Mouse (Mus musculus): Measurements from ENCODE around the gene Ercc4. TPM values are rescaled to one million over a fixed set of nuclear protein-coding genes. Genes with fewer than 3 reads are reported as not detected.
"Not testable (repeated sequence)": the region's sequence is repeated elsewhere in the genome, so short reads cannot be mapped to it uniquely, and the experiment has no call there.

Gene Ercc4
- total and polyA plus RNA-seq, 2 experiments from 2014 or later, result 13.0 to 17.3 TPM

DNA sequence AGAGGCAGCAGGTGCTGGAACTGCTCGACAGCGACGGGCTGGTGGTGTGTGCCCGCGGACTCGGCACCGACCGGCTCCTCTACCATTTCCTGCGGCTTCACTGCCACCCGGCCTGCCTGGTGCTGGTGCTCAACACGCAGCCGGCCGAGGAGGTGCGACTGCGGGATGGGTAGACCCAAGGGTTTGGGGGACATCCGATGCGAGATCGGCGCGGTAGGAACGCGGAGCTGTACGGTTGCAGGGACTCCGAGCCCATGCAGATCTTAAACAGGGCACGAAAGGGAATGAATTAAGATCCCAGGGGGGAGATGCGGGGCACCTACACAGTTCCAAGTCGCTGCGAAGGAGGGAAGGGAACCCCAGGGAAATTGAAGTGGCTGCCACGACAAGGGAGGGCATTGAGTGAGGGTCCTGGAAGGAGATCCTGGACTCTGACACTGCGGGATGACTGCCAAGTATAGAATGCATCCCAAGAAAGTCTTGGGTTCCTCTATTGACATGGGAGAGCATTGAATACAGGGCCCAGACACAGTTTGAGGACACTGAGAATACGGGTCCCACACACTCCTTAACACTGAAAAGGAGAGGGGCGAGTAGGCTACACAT lies 609 bp downstream of the Ercc4 start:
- H3K27me3 ChIP-seq (ENCODE audit: insufficient read depth, low read length), result no peaks in the 10 kb centered on the region
- ATAC-seq (peak; percentile 3; the same call in 1 of the 2 replicates), DNase-seq (no peak)
- peaks cover 9% of the 10 kb centered on the region for H3K36me3 ChIP-seq (ENCODE audit: insufficient read depth)
- peak overlapping the region; percentile 89 for H3K27ac ChIP-seq (ENCODE audit: low read depth, low read length)
- H3K4me3 ChIP-seq (ENCODE audit: low read depth, low read length), result peak overlapping the region; percentile 64
- peaks cover 6% of the 10 kb centered on the region for H3K4me1 ChIP-seq (ENCODE audit: insufficient read depth)
- no peaks in the 10 kb centered on the region for H3K9me3 ChIP-seq (ENCODE audit: low read length)
- under 1% methylated on average over 32 of the region's 32 CpGs for WGBS
- H3K4me2 ChIP-seq (ENCODE audit: low read depth), result peak overlapping the region; percentile 70
- peak overlapping the region; percentile 95 for H3K9ac ChIP-seq
- TF ChIP-seq CTCF (IDR thresholded peaks at IDR 0.05; ENCODE audit: low read depth), result no peak

DNA sequence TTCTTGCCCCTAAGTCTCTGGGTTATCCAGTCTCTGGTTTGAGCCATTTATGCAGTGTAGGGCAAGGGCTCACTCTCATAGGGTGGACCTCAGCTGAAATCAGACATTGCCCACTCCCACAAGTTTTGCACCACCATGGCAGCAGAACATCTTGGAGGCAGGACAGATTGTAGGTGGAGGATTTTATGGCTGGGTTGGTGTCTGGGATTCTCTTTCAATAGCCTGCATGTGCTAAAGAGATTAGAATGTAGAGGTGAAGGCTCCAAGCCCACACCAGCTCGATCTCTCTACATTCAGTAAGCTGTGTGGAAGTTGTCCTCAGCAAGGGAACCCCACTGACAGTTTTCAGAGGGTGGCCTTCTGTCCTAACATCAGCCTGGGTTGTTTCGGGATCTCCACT lies 5.3 kb downstream of the Ercc4 start:
- Histone ChIP-seq H3K9me3 (ENCODE audit: low read length) (no peaks in the 10 kb centered on the region), H3K4me1 (ENCODE audit: insufficient read depth) (peaks cover 6% of the 10 kb centered on the region), H3K36me3 (ENCODE audit: insufficient read depth) (peaks cover 9% of the 10 kb centered on the region), H3K4me2 (ENCODE audit: low read depth) (no peak overlapping the region), H3K27me3 (ENCODE audit: insufficient read depth, low read length) (no peaks in the 10 kb centered on the region), H3K4me3 (ENCODE audit: low read depth, low read length) (no peak overlapping the region), H3K9ac (no peak overlapping the region), H3K27ac (ENCODE audit: low read depth, low read length) (no peak overlapping the region)
- no peak for ATAC-seq
- DNase-seq, result no peak
- TF ChIP-seq CTCF (IDR thresholded peaks at IDR 0.05; ENCODE audit: low read depth), result no peak
- WGBS, result 91% methylated on average over 2 of the region's 2 CpGs

DNA sequence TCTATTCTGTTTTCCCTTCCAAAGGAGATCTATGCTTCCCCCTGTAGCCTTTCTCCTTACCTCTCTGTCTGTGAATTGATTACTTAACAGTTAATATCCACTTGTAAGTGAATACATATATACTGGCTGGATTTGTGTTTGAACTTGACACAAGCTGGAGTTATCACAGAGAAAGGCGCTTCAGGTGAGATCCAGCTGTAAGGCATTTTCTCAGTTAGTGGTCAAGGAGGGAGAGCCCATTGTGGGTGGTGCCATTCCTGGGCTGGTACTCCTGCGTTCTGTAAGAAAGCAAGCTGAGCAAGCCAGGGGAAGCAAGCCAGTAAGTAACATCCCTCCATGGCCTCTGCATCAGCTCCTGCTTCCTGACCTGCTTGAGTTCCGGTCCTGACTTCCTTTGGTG lies 6.0 kb downstream of the Ercc4 start:
- not testable (repeated sequence) for H3K27me3 ChIP-seq (ENCODE audit: insufficient read depth, low read length); H3K4me1 ChIP-seq (ENCODE audit: insufficient read depth); H3K9ac ChIP-seq; H3K4me2 ChIP-seq (ENCODE audit: low read depth); H3K27ac ChIP-seq (ENCODE audit: low read depth, low read length); H3K36me3 ChIP-seq (ENCODE audit: insufficient read depth); H3K4me3 ChIP-seq (ENCODE audit: low read depth, low read length); ATAC-seq; DNase-seq; H3K9me3 ChIP-seq (ENCODE audit: low read length)
- WGBS, result 94% methylated on average over 2 of the region's 3 CpGs

DNA sequence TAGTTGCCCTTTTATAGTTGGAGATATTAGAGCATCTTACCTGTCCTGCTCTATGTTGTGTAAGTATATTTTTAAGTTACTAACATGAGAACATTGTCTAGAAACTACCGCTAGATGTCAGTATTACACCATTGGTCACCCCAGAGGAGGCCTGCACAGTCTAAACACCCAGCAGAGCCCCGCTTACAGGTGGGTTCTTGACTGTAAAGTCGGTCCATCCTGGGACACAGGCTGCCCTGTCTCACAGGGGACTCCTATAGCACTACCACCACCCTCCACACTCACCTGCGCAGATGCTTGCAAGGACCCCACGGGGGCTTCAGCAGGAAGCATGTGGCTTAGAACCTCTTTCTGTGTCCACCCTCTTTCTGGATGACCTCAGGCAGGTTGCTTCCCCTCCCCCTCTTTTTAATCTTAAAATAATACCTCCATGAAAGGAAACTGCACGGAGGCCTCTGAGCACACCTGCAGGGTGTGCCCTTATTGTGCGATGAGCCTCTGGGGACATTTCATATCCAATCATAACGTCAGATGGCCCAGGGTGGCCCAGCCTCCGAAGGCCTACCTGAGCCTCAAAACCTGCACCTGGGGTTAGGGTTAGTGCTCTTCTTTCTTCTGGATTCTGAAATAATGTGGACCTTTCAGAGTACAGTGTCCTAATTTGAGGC lies 7.9 kb downstream of the Ercc4 start:
- no peaks in the 10 kb centered on the region for H3K4me1 ChIP-seq (ENCODE audit: insufficient read depth)
- TF ChIP-seq CTCF (IDR thresholded peaks at IDR 0.05; ENCODE audit: low read depth), result peak; percentile 79
- 64% methylated on average over 9 of the region's 9 CpGs for WGBS

DNA sequence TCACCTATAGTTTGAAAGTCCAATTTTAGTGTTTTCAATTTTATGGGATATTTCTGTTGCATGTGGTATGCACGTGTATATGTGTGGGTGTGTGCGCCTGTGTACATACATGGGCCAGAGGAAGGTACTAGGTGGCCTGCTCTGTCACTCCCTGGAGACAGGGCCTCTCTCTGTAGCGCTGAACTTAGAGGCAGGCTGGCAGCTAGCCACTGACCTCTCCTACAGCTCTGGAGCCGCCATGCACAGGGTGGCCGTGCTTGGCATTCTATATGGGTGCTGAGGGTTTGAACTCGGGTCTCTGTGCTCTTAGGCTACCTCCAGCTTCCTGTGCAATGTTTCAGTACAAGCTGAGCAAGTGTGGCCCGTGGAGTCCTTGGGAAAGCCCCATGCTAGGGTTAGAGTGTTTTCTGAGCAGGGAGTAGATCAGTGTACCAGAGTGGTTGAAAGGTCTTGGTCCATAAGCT lies 8.5 kb downstream of the Ercc4 start:
- peaks cover 14% of the 10 kb centered on the region for H3K36me3 ChIP-seq (ENCODE audit: insufficient read depth)
- H3K4me1 ChIP-seq (ENCODE audit: insufficient read depth), result no peaks in the 10 kb centered on the region
- 89% methylated on average over 7 of the region's 7 CpGs for WGBS
- no peak overlapping the region for H3K27ac ChIP-seq (ENCODE audit: low read depth, low read length)
- DNase-seq, result no peak
- no peak for ATAC-seq
- no peak for TF ChIP-seq CTCF (IDR thresholded peaks at IDR 0.05; ENCODE audit: low read depth)
- H3K27me3 ChIP-seq (ENCODE audit: insufficient read depth, low read length), result no peaks in the 10 kb centered on the region
- no peak overlapping the region for H3K4me3 ChIP-seq (ENCODE audit: low read depth, low read length)
- no peak overlapping the region for H3K9ac ChIP-seq
- H3K9me3 ChIP-seq (ENCODE audit: low read length), result no peaks in the 10 kb centered on the region
- H3K4me2 ChIP-seq (ENCODE audit: low read depth), result no peak overlapping the region

More for the DNA sequence above, 7.9 kb downstream of the Ercc4 start:
- no peak overlapping the region for H3K4me2 ChIP-seq (ENCODE audit: low read depth)
- H3K27me3 ChIP-seq (ENCODE audit: insufficient read depth, low read length), result no peaks in the 10 kb centered on the region
- H3K27ac ChIP-seq (ENCODE audit: low read depth, low read length), result no peak overlapping the region
- H3K36me3 ChIP-seq (ENCODE audit: insufficient read depth), result peaks cover 13% of the 10 kb centered on the region
- H3K9me3 ChIP-seq (ENCODE audit: low read length), result no peaks in the 10 kb centered on the region
- no peak overlapping the region for H3K4me3 ChIP-seq (ENCODE audit: low read depth, low read length)
- no peak overlapping the region for H3K9ac ChIP-seq
- DNase-seq, result peak; percentile 83
- peak; percentile 90 for ATAC-seq

DNA sequence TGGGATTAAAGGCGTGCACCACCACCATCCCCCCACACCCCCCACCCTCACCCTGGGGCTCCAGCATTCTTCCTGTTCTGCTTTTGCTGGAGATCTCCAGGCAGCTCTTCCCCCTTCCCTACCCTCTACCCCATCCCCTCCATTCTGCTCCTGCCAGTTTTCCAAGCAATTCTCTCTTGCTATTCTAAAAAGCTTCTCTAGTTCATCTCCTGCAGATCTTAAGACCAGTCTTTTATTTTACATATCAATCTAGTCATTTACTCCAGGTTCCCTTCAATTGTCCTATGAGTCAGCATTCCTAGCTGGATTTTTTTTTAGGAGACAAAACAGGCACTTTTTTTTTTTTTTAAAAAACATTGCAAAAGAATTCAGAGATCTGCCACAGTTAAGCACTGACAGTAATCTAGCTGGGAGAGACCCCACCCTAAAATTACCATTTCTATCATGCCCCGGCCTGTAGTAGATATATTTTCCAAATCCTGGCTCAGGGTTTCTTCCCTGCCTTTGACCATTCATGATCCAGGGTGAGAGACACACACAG lies 9.3 kb downstream of the Ercc4 start:
- Histone ChIP-seq H3K4me3 (ENCODE audit: low read depth, low read length) (no peak overlapping the region), H3K9ac (no peak overlapping the region), H3K4me1 (ENCODE audit: insufficient read depth) (no peaks in the 10 kb centered on the region), H3K27ac (ENCODE audit: low read depth, low read length) (no peak overlapping the region), H3K27me3 (ENCODE audit: insufficient read depth, low read length) (no peaks in the 10 kb centered on the region), H3K9me3 (ENCODE audit: low read length) (no peaks in the 10 kb centered on the region), H3K36me3 (ENCODE audit: insufficient read depth) (peaks cover 12% of the 10 kb centered on the region), H3K4me2 (ENCODE audit: low read depth) (no peak overlapping the region)
- ATAC-seq, result no peak
- no peak for DNase-seq
- TF ChIP-seq CTCF (IDR thresholded peaks at IDR 0.05; ENCODE audit: low read depth), result no peak
- 90% methylated on average over 2 of the region's 2 CpGs for WGBS

DNA sequence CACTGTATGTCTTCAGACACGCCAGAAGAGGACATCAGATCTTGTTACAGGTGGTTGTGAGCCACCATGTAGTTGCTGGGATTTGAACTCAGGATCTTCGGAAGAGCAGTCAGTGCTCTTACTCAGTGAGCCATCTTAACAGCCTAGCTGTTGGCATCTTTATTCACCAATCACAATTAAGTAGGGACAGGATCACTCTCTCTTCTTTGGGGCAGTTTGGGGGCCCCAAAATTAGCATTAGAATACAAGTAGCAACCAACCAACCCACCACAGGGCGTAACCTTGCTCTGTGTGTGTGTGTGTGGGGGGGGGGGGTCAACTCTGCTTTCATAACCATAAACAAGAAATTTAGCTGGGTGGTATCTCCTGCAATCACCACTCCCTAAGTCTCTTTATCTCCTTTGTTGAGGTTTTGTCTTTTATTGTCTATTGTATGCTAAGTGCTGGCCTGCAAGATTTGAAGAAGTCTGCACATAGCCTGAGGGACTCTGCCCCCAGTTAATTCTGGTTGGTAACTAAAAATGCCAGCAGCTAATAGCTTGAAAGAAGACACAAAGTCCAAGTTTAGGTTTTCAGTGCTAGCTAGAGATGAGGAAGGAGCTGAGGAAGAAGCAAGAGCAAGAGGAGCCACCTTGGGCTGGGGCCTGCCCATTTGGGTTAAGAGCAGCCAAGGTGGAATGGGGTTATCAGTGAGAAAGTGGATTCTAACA lies 10.3 kb downstream of the Ercc4 start:
- no peak overlapping the region for H3K4me3 ChIP-seq (ENCODE audit: low read depth, low read length)
- WGBS, result 90% methylated on average over 3 of the region's 3 CpGs
- DNase-seq (no peak), ATAC-seq (no peak)
- no peak overlapping the region for H3K4me2 ChIP-seq (ENCODE audit: low read depth)
- H3K9ac ChIP-seq, result no peak overlapping the region
- H3K27ac ChIP-seq (ENCODE audit: low read depth, low read length), result no peak overlapping the region
- H3K27me3 ChIP-seq (ENCODE audit: insufficient read depth, low read length), result no peaks in the 10 kb centered on the region
- H3K36me3 ChIP-seq (ENCODE audit: insufficient read depth), result peaks cover 16% of the 10 kb centered on the region
- no peaks in the 10 kb centered on the region for H3K9me3 ChIP-seq (ENCODE audit: low read length)
- TF ChIP-seq CTCF (IDR thresholded peaks at IDR 0.05; ENCODE audit: low read depth), result no peak
- H3K4me1 ChIP-seq (ENCODE audit: insufficient read depth), result no peaks in the 10 kb centered on the region
